In genomic region chr7:34265876-34266346, GRCm38 (mm10) we compare ENCODE assay signal across 8 mouse cellular contexts. TPM values are rescaled to one million over a fixed set of nuclear protein-coding genes. Genes with fewer than 3 reads are reported as not detected.
A peak's percentile ranks its signal among the peaks of the same experiment; 100 is the strongest.
DNase-seq lines count a peak whose midpoint lies in the region; ATAC-seq lines count a peak whose summit lies in the region.
"Had no signal": no experiment of that assay in that cellular context is flagged by ENCODE, and none has a peak within 500 bp of the region (broad histone marks: within the 10 kb centered on the region; RNA-seq: fewer than 3 reads in every experiment).

No protein-coding gene starts in this region.

- H3K9me3 ChIP-seq in embryonic facial prominence, embryonic 10.5 days = no peaks in the 10 kb centered on the region
- no peaks in the 10 kb centered on the region for H3K9me3 ChIP-seq in heart, embryonic 16.5 days (replicated peaks; ENCODE audit: control insufficient read depth, low read length)

- H3K36me3 ChIP-seq in embryonic facial prominence, embryonic 10.5 days (replicated peaks) = peaks cover 25% of the 10 kb centered on the region
- H3K36me3 ChIP-seq in heart, embryonic 16.5 days (ENCODE audit: control insufficient read depth, insufficient read depth) = peaks cover 13% of the 10 kb centered on the region

- peak; percentile 40 for DNase-seq in ES-CJ7 (ENCODE audit: low read depth, low spot score)
- peak; percentile 41 for DNase-seq in adrenal gland, postnatal 25 days
- DNase-seq in embryonic facial prominence, embryonic 10.5 days (ENCODE audit: low spot score) = peak; percentile 16
- DNase-seq in layer of hippocampus, adult 8-10 months (ENCODE audit: low spot score in 2 of 2) = peak; percentile 53 to 68
- peak; percentile 82 for DNase-seq in lung, postnatal 14 days
- peak; percentile 77 for DNase-seq in skeletal muscle tissue, adult 2 months (ENCODE audit: low read depth, low spot score)

- peak overlapping the region; percentile 19; the same call in 1 of the 2 replicates for H3K4me2 ChIP-seq in heart, embryonic 16.5 days (ENCODE audit: low read depth, low read length)

- no peak overlapping the region for H3K4me3 ChIP-seq in embryonic facial prominence, embryonic 10.5 days
- H3K4me3 ChIP-seq in heart, embryonic 16.5 days (ENCODE audit: low read length) = no peak overlapping the region

- peak overlapping the region; percentile 60 for H3K9ac ChIP-seq in heart, embryonic 16.5 days (ENCODE audit: low read length)

- H3K4me1 ChIP-seq in embryonic facial prominence, embryonic 10.5 days = peaks cover 8% of the 10 kb centered on the region
- peaks cover 41% of the 10 kb centered on the region for H3K4me1 ChIP-seq in heart, embryonic 16.5 days (ENCODE audit: control insufficient read depth, insufficient read depth, low read length)

- 71% methylated on average over 5 of the region's 5 CpGs for WGBS in embryonic facial prominence, embryonic 10.5 days
- 21% methylated on average over 5 of the region's 5 CpGs for WGBS in heart, embryonic 16.5 days

- ATAC-seq in heart, embryonic 16.5 days (replicated peaks; ENCODE audit: extremely low read depth, insufficient read depth, low FRiP score) = peak; percentile 77

- no peaks in the 10 kb centered on the region for H3K27me3 ChIP-seq in embryonic facial prominence, embryonic 10.5 days (replicated peaks; ENCODE audit: low read depth, poor library complexity, severe bottlenecking)
- no peaks in the 10 kb centered on the region for H3K27me3 ChIP-seq in heart, embryonic 16.5 days (ENCODE audit: control insufficient read depth, insufficient read depth, low read length)

- H3K27ac ChIP-seq in embryonic facial prominence, embryonic 10.5 days (replicated peaks) = no peak overlapping the region
- H3K27ac ChIP-seq in heart, embryonic 16.5 days (ENCODE audit: low read length) = peak overlapping the region; percentile 63

RNA-seq across cellular contexts. Expression of gene Gm6096, which starts 15.1 kb away (rescaled TPM):
- not detected in 2 replicates for total RNA-seq in adrenal gland, postnatal 25 days (2021)
- polyA plus RNA-seq in embryonic facial prominence, embryonic 10.5 days (2016; fragmentation: Nextera tagmentation; extraction: Ambion mirVana) = 0.62 TPM in 1 of 2 replicates, not detected in the other
- 0.42 and 0.52 TPM in 2 replicates for polyA plus RNA-seq in heart, embryonic 16.5 days (2015; fragmentation: Nextera tagmentation; extraction: Ambion mirVana)
- total RNA-seq in layer of hippocampus, adult 8-10 months (2022) = not detected
- polyA plus RNA-seq: limb, embryonic 11.5 days had no signal

RNA-seq across cellular contexts. Expression of gene Gpi1, which starts 35.8 kb away (rescaled TPM):
- total RNA-seq in adrenal gland, postnatal 25 days (2021) = 304 and 309 TPM in 2 replicates
- 347 and 381 TPM in 2 replicates for polyA plus RNA-seq in embryonic facial prominence, embryonic 10.5 days (2016; fragmentation: Nextera tagmentation; extraction: Ambion mirVana)
- polyA plus RNA-seq in heart, embryonic 16.5 days (2015; fragmentation: Nextera tagmentation; extraction: Ambion mirVana) = 694 and 810 TPM in 2 replicates
- 100 to 1,000 TPM; 765 to 848 (median 808) TPM for total RNA-seq in layer of hippocampus, adult 8-10 months (2022)

RNA-seq across cellular contexts. Expression of gene 4931406P16Rik, which starts 47.4 kb away (rescaled TPM):
- total RNA-seq in adrenal gland, postnatal 25 days (2021) = 52.6 and 61.2 TPM in 2 replicates
- polyA plus RNA-seq in embryonic facial prominence, embryonic 10.5 days (2016; fragmentation: Nextera tagmentation; extraction: Ambion mirVana) = 27.8 and 30.7 TPM in 2 replicates
- 24.8 and 28.4 TPM in 2 replicates for polyA plus RNA-seq in heart, embryonic 16.5 days (2015; fragmentation: Nextera tagmentation; extraction: Ambion mirVana)
- total RNA-seq in layer of hippocampus, adult 8-10 months (2022) = 10 to 100 TPM; 41.2 to 45.6 (median 41.6) TPM

Comparison
In these comparisons a context has a peak if more than half of its experiments do, and no peak if none do; other contexts are left out.
1. DNase-seq: peak in every context shown above with its lines; median percentile 82 in lung, postnatal 14 days; 77 in skeletal muscle tissue, adult 2 months; 60 in layer of hippocampus, adult 8-10 months; 41 in adrenal gland, postnatal 25 days; 40 in ES-CJ7; 16 in embryonic facial prominence, embryonic 10.5 days.